ENCODE assay signal across 13 mouse cellular contexts in genomic region chr6:50986270-50986924, GRCm38 (mm10).
A peak's percentile ranks its signal among the peaks of the same experiment; 100 is the strongest.
DNase-seq lines count a peak whose midpoint lies in the region; ATAC-seq and TF ChIP-seq lines count a peak whose summit lies in the region.
"Had no signal": no experiment of that assay in that cellular context is flagged by ENCODE, and none has a peak within 500 bp of the region (broad histone marks: within the 10 kb centered on the region; RNA-seq: fewer than 3 reads in every experiment).

No protein-coding gene starts in this region.

- no peak overlapping the region for H3K9ac ChIP-seq in liver, adult 2 months (ENCODE audit: low read depth, low read length)
- no peak overlapping the region for H3K9ac ChIP-seq in liver, embryonic 11.5 days (ENCODE audit: low read depth, low read length)
- no peak overlapping the region for H3K9ac ChIP-seq in midbrain, embryonic 16.5 days (ENCODE audit: low read depth, low read length)
- H3K9ac ChIP-seq: heart, embryonic 12.5 days had no signal

- no peak for TF ChIP-seq CTCF in cerebellum, adult 2 months (IDR thresholded peaks at IDR 0.05; ENCODE audit: borderline replicate concordance, insufficient read depth, low read depth, low read length)
- no peak for TF ChIP-seq CTCF in liver, adult 2 months (IDR thresholded peaks at IDR 0.05; ENCODE audit: low read depth, low read length)

- no peak for TF ChIP-seq POLR2A in cerebellum, adult 2 months (IDR thresholded peaks at IDR 0.05; ENCODE audit: borderline replicate concordance, insufficient read depth, low read length)
- TF ChIP-seq POLR2A in liver, adult 2 months (IDR thresholded peaks at IDR 0.05; ENCODE audit: extremely low read depth, insufficient read depth, low read length) = no peak

- no peak overlapping the region for H3K4me2 ChIP-seq in liver, embryonic 11.5 days
- H3K4me2 ChIP-seq in midbrain, embryonic 16.5 days (ENCODE audit: low read length) = no peak overlapping the region
- H3K4me2 ChIP-seq: heart, embryonic 12.5 days had no signal

- no peaks in the 10 kb centered on the region for H3K9me3 ChIP-seq in liver, embryonic 11.5 days (ENCODE audit: control insufficient read depth, low read length)
- no peaks in the 10 kb centered on the region for H3K9me3 ChIP-seq in midbrain, embryonic 16.5 days (replicated peaks; ENCODE audit: control insufficient read depth, low read length, poor library complexity, severe bottlenecking)
- H3K9me3 ChIP-seq: heart, embryonic 12.5 days had no signal

- peak; percentile 63 to 79 for DNase-seq in cerebellum, postnatal 10 days
- no peak for DNase-seq in cerebellum, adult 2 months
- DNase-seq in liver, adult 2 months (ENCODE audit: extremely low read depth, low read depth, low spot score) = peak; percentile 14
- no peak for DNase-seq in liver, embryonic 11.5 days (ENCODE audit: low spot score)
- DNase-seq in forelimb bud, embryonic 11.5 days (ENCODE audit: low read depth, low spot score) = peak; percentile 61
- DNase-seq in adrenal gland, adult 2 months = no peak
- DNase-seq: adrenal gland, postnatal 10 days; cerebellum, adult 11 months; kidney, postnatal 14 days; lung, postnatal 10 days had no signal

- WGBS in cerebellum, adult 2 months = 51% methylated on average over 9 of the region's 9 CpGs
- 84% methylated on average over 9 of the region's 9 CpGs for WGBS in liver, adult 2 months
- 77% methylated on average over 9 of the region's 9 CpGs for WGBS in liver, embryonic 11.5 days
- WGBS in midbrain, embryonic 16.5 days = 70% methylated on average over 9 of the region's 9 CpGs

- no peaks in the 10 kb centered on the region for H3K79me2 ChIP-seq in liver, adult 2 months (ENCODE audit: control insufficient read depth, insufficient read depth, low read length)

- H3K4me3 ChIP-seq in cerebellum, adult 2 months (replicated peaks; ENCODE audit: insufficient read depth, low read depth, low read length) = no peak overlapping the region
- no peak overlapping the region for H3K4me3 ChIP-seq in liver, adult 2 months (ENCODE audit: insufficient read depth, low read depth, low read length)
- no peak overlapping the region for H3K4me3 ChIP-seq in liver, embryonic 11.5 days (ENCODE audit: low read depth, low read length)
- H3K4me3 ChIP-seq in midbrain, embryonic 16.5 days (ENCODE audit: low read depth, low read length) = no peak overlapping the region
- H3K4me3 ChIP-seq: heart, embryonic 12.5 days had no signal

- H3K27me3 ChIP-seq in cerebellum, adult 2 months (ENCODE audit: control insufficient read depth, insufficient read depth, low read length) = no peaks in the 10 kb centered on the region; the same call in 1 of the 2 replicates
- no peaks in the 10 kb centered on the region for H3K27me3 ChIP-seq in liver, adult 2 months (ENCODE audit: control insufficient read depth, insufficient read depth, low read length)
- H3K27me3 ChIP-seq in liver, embryonic 11.5 days (replicated peaks; ENCODE audit: control insufficient read depth, insufficient read depth, low read length) = no peaks in the 10 kb centered on the region
- no peaks in the 10 kb centered on the region for H3K27me3 ChIP-seq in midbrain, embryonic 16.5 days (ENCODE audit: control insufficient read depth, insufficient read depth, low read depth, low read length)

- no peaks in the 10 kb centered on the region for H3K36me3 ChIP-seq in liver, adult 2 months (ENCODE audit: control insufficient read depth, insufficient read depth, low read length)
- H3K36me3 ChIP-seq in liver, embryonic 11.5 days (ENCODE audit: control insufficient read depth, insufficient read depth, low read length) = no peaks in the 10 kb centered on the region
- no peaks in the 10 kb centered on the region for H3K36me3 ChIP-seq in midbrain, embryonic 16.5 days (ENCODE audit: control insufficient read depth, insufficient read depth, low read length)
- H3K36me3 ChIP-seq: heart, embryonic 12.5 days had no signal

- no peak overlapping the region for H3K27ac ChIP-seq in cerebellum, adult 2 months (ENCODE audit: insufficient read depth, low read length)
- no peak overlapping the region for H3K27ac ChIP-seq in liver, adult 2 months (replicated peaks; ENCODE audit: insufficient read depth, low read depth, low read length)
- H3K27ac ChIP-seq in liver, embryonic 11.5 days (ENCODE audit: low read depth, low read length) = no peak overlapping the region
- peak overlapping the region; percentile 58; the same call in 1 of the 2 replicates for H3K27ac ChIP-seq in midbrain, embryonic 16.5 days (ENCODE audit: low read length)

- no peak for ATAC-seq in liver, embryonic 11.5 days (replicated peaks; ENCODE audit: low FRiP score)
- no peak for ATAC-seq in midbrain, embryonic 16.5 days
- no peak for ATAC-seq in megakaryocyte progenitor cell, adult 5-6 weeks (replicated peaks; ENCODE audit: poor library complexity)

- H3K4me1 ChIP-seq in cerebellum, adult 2 months (ENCODE audit: control insufficient read depth, insufficient read depth, low read length) = peaks cover 5% of the 10 kb centered on the region; the same call in 1 of the 2 replicates
- no peaks in the 10 kb centered on the region for H3K4me1 ChIP-seq in liver, adult 2 months (ENCODE audit: control insufficient read depth, insufficient read depth, low read length)
- H3K4me1 ChIP-seq in liver, embryonic 11.5 days (replicated peaks; ENCODE audit: control insufficient read depth, insufficient read depth, low read length) = no peaks in the 10 kb centered on the region
- peaks cover 23% of the 10 kb centered on the region for H3K4me1 ChIP-seq in midbrain, embryonic 16.5 days (ENCODE audit: control insufficient read depth, insufficient read depth, low read length)

Comparison
In these comparisons a context has a peak if more than half of its experiments do, and no peak if none do; other contexts are left out.
1. DNase-seq: peak in cerebellum, postnatal 10 days (2 of 2), liver, adult 2 months (single experiment) and forelimb bud, embryonic 11.5 days (single experiment); none in cerebellum, adult 2 months (0 of 2), liver, embryonic 11.5 days (single experiment) and adrenal gland, adult 2 months (single experiment).